Mouse (Mus musculus) stomach, postnatal 0 days (tissue): ENCODE data around the gene Lbx1. TPM values are rescaled to one million over a fixed set of nuclear protein-coding genes. Genes with fewer than 3 reads are reported as not detected.
A peak's percentile ranks its signal among the peaks of the same experiment; 100 is the strongest.

Source experiments
- ATAC-seq: fragments of 200-750 bp; cut with Nextera tagmentation; 2 replicates; pipeline ENCODE4 v1.8.0; 2017; ENCODE audit not compliant: low FRiP score, low TSS enrichment
- DNase-seq: peaks from one replicate; pipeline ENCODE4 v3.0.0-alpha.2; 2016; ENCODE audit warnings: low spot score
- H3K27ac ChIP-seq: fragments of 300-500 bp; sonication (generic); replicated peaks from 2 replicates; pipeline ENCODE4 v1.5.1; 2014; ENCODE audit warnings: mild to moderate bottlenecking, control low read depth
- H3K27me3 ChIP-seq: fragments of 300-500 bp; sonication (generic); 2 replicates; pipeline ENCODE4 v1.6.1; 2014; ENCODE audit warnings: low read length; ENCODE audit not compliant: control insufficient read depth, insufficient read depth
- H3K36me3 ChIP-seq: fragments of 300-500 bp; sonication (generic); 2 replicates; pipeline ENCODE4 v1.6.1; 2014; ENCODE audit warnings: low read length, mixed read lengths; ENCODE audit not compliant: control insufficient read depth, insufficient read depth
- H3K4me1 ChIP-seq: fragments of 300-500 bp; sonication (generic); replicated peaks from 2 replicates; pipeline ENCODE4 v1.6.1; 2014; ENCODE audit warnings: antibody characterized with exemption; ENCODE audit not compliant: control insufficient read depth, insufficient read depth
- H3K4me2 ChIP-seq: fragments of 300-500 bp; sonication (generic); replicated peaks from 2 replicates; pipeline ENCODE4 v1.6.1; 2014; ENCODE audit warnings: low read depth, mild to moderate bottlenecking, control low read depth, moderate library complexity
- H3K4me3 ChIP-seq: fragments of 300-500 bp; sonication (generic); 2 replicates; pipeline ENCODE4 v1.5.1; 2014; ENCODE audit warnings: low read depth, low read length, control low read depth
- H3K9ac ChIP-seq: fragments of 300-500 bp; sonication (generic); 2 replicates; pipeline ENCODE4 v1.6.1; 2014; ENCODE audit warnings: mild to moderate bottlenecking, low read length, control low read depth, mixed read lengths
- H3K9me3 ChIP-seq: fragments of 300-500 bp; sonication (generic); 2 replicates; pipeline ENCODE4 v1.6.1; 2016; ENCODE audit warnings: low read length; ENCODE audit not compliant: control insufficient read depth
- CTCF ChIP-seq: IDR thresholded peaks from 2 replicates; pipeline ENCODE4 v1.5.1; 2016; ENCODE audit warnings: antibody characterized with exemption, low read depth, mild to moderate bottlenecking, moderate library complexity
- EP300 ChIP-seq: optimal IDR thresholded peaks from 2 replicates; pipeline ENCODE3; 2016; ENCODE audit warnings: antibody characterized with exemption
- WGBS: fragments of 180-500 bp; shearing (Covaris S2); extraction: QIAGEN DNeasy Blood & Tissue Kit; methylation state at CpG from one replicate; pipeline ENCODE4 v1.1.7; 2014; 5-methylcytosine and 5-hydroxymethylcytosine counted together
- polyA plus RNA-seq: library from polyadenylated mRNA; unstranded; fragments of >200 nt; fragmentation: Nextera tagmentation; extraction: Ambion mirVana; gene quantifications from 2 replicates; pipeline ENCODE4 v1.2.1, GENCODE M21; 2015

The Lbx1 gene
- polyA plus RNA-seq, 1 experiment from 2014 or later: not detected

DNA sequence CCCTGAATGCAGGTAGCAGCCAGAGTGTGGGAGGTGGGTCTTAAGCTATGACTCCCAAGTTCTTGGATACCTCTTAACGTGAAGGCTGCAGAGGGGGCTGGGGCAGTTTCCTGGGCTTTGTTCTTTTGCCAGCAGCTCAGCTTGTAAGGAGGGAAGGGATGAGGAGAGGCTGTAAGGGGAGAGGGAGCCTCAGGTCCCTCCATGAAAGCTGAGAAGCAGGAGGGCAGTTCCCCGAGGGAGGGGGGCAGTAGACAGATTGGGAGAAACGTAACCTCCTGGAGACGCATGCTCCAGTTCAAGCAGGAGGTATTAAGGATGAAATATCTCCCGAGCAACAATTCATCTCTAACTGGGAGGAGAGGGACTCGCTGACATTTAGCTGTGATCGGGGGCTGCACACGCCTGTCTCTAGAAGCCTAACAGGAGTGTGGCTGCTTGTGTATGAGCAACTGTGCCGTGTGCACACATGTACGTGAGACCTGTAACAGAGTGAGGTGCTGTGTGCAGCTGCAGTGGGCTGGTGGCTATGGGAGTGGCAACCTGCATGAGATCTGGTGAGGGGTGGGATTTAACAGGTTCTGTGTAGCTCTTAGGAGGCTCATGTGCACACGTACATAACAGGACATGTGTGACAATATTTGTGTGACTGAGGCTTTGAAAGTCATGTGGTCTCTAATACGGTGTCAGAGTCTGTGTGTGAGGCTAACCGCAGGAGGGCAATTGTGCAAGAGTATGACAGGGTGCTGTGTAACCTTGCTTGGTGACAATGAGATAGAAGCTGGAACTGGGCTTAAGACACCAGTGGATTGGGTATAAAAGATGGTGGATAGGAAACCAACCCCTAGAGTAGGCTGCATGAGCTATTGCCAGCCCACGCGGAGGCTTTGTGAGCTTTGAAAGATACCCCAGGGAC, 22.1 kb upstream of the Lbx1 start:
- WGBS: 49% methylated on average over 15 of the region's 15 CpGs
- TF ChIP-seq CTCF (no peak), EP300 (no peak)
- no peak overlapping the region for H3K4me2 ChIP-seq
- H3K9ac ChIP-seq: no peak overlapping the region
- no peaks in the 10 kb centered on the region for H3K9me3 ChIP-seq
- H3K4me3 ChIP-seq: no peak overlapping the region
- no peak for ATAC-seq
- H3K27me3 ChIP-seq: no peaks in the 10 kb centered on the region
- H3K36me3 ChIP-seq: no peaks in the 10 kb centered on the region
- no peak overlapping the region for H3K27ac ChIP-seq
- no peak for DNase-seq
- no peaks in the 10 kb centered on the region for H3K4me1 ChIP-seq

DNA sequence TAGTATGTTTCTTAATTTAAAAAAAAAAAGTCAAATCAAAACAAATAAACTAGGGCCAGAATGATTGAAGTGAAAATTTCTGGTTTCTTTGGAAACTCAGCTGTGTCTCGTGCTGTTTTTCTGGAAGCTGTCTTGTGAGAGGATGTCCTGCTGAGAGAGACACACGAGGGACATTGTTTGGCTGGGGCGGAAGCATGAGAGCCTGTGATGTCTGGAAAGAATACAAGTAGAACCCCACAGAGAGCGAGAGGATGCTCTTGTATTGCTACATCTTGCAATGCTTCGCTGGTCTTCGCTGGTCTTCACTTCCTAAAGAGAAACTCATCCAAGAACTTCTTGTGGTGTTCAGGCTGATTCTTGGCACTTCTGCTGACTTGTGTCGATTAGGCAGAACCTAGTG, 19.2 kb upstream of the Lbx1 start:
- WGBS: 78% methylated on average over 7 of the region's 7 CpGs
- H3K27ac ChIP-seq: no peak overlapping the region
- no peak overlapping the region for H3K4me2 ChIP-seq
- H3K36me3 ChIP-seq: no peaks in the 10 kb centered on the region
- no peaks in the 10 kb centered on the region for H3K27me3 ChIP-seq
- no peaks in the 10 kb centered on the region for H3K9me3 ChIP-seq
- H3K4me3 ChIP-seq: no peak overlapping the region
- no peak for TF ChIP-seq EP300
- TF ChIP-seq CTCF: no peak
- no peaks in the 10 kb centered on the region for H3K4me1 ChIP-seq
- DNase-seq (no peak), ATAC-seq (no peak)
- no peak overlapping the region for H3K9ac ChIP-seq

DNA sequence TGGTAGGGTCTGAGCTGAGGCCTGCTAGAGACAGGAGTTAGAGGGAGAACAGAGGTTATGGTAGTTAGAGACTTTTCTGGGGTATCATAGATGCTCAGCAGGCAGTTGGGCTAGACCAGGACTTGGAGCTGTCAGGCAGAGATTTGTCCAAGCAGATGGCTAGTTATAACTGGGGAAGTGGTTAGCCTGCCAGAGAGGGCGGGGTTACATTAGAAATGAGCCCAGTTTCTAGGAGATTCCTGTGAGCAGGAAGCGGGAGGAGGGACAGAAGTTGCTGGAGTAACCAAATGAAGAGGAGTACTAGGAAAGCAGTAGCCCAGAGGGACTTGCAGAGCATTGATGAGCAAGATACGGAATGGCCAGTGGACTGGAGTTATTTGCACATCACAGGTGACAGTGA, 16.8 kb upstream of the Lbx1 start:
- ATAC-seq (no peak), DNase-seq (no peak)
- H3K27me3 ChIP-seq: peaks cover 3% of the 10 kb centered on the region; the same call in 1 of the 2 replicates
- no peaks in the 10 kb centered on the region for H3K36me3 ChIP-seq
- H3K4me3 ChIP-seq: no peak overlapping the region
- no peaks in the 10 kb centered on the region for H3K9me3 ChIP-seq
- 55% methylated on average over 3 of the region's 3 CpGs for WGBS
- no peak overlapping the region for H3K27ac ChIP-seq
- H3K9ac ChIP-seq: no peak overlapping the region
- no peaks in the 10 kb centered on the region for H3K4me1 ChIP-seq
- H3K4me2 ChIP-seq: no peak overlapping the region
- TF ChIP-seq EP300 (no peak), CTCF (no peak)

DNA sequence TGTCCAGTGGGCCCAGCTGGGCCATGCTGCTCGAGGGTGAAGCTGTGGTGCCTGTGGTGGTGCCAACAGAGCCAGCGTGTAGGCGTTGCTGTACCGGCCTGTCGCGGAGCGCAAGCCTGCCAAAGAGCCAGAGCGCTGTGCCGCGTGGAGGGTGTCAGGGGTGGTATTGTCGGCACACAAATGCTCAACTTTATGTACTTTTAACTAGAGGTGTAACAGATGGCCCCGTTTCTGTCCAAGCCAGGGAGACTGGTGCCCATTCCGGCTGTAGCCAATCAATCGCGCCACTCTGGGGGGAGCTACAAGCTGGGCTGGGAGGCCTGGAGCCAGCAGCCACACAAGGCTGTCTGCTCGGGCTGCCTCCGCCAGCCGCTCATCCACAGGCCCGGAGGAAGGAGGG, 13.1 kb upstream of the Lbx1 start:
- Histone ChIP-seq H3K27ac (no peak overlapping the region), H3K36me3 (no peaks in the 10 kb centered on the region), H3K27me3 (peaks cover 14% of the 10 kb centered on the region; the same call in 1 of the 2 replicates), H3K4me2 (no peak overlapping the region), H3K4me1 (no peaks in the 10 kb centered on the region), H3K9me3 (no peaks in the 10 kb centered on the region), H3K9ac (no peak overlapping the region), H3K4me3 (no peak overlapping the region)
- TF ChIP-seq EP300: no peak
- no peak for TF ChIP-seq CTCF
- 84% methylated on average over 19 of the region's 19 CpGs for WGBS
- DNase-seq (no peak), ATAC-seq (no peak)

DNA sequence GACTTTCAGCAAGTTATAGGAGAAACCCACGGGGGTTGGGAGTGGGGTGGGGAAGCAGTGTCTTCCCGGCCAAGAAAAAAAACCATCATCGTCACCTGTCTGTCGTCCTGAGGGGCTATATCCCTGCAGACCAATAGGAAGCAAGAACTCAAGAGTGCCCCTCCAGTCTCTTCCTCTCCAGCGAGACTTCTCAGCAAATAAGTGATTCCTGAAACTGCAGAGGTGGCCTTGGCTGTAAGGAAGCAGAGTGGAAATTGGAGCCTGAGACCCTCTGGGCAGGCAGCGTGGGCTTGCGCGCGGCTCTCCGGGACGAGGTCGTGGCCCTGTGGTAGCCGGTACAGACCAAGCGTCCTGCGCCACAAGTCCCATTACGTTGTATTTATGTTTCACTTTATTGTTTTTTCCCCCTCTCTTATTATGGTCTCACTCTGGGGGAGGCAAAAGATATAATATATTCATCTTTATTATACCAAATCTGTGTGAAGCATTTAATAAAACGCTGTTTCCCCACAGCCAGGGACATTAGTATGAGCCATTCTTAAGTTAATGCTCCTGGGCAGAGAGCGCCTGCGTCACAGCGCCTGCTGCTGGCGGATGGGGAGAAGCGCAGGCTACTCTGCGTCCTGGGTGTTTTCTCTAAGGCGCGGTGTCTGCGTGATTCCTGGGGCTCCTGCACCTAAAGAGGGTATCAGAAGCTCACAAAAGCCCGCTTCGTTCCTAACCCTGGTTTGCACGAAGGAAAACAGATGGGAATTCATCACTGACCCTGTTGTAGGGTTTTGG, 8.5 kb upstream of the Lbx1 start:
- Histone ChIP-seq H3K27me3 (peaks cover 24% of the 10 kb centered on the region), H3K36me3 (no peaks in the 10 kb centered on the region), H3K4me1 (no peaks in the 10 kb centered on the region), H3K27ac (no peak overlapping the region), H3K9me3 (no peaks in the 10 kb centered on the region), H3K4me3 (0 out of 2 replicates have a peak overlapping the region, but pooled peaks have one; percentile 17), H3K9ac (no peak overlapping the region), H3K4me2 (no peak overlapping the region)
- no peak for ATAC-seq
- DNase-seq: peak; percentile 57
- 5% methylated on average over 29 of the region's 29 CpGs for WGBS
- TF ChIP-seq EP300 (no peak), CTCF (peak; percentile 91)

DNA sequence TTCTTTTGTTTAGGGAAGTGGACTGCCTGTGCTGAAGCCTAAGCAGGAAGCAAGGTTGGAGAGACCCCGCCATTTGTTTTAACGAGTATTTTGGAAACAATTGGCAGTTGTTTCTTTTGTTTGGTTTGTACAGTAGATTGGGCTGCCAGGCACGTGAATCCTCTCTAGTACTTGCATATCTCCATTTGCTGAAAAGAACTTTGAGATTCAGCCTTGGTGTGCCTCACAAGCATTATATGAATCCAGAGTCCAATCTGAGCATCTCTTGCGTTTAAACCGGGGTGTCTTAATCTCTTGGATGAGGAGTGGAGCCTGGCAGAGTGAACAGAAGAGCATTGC, 7.6 kb upstream of the Lbx1 start:
- peaks cover 21% of the 10 kb centered on the region for H3K27me3 ChIP-seq
- WGBS: 7% methylated on average over 5 of the region's 5 CpGs
- no peaks in the 10 kb centered on the region for H3K36me3 ChIP-seq
- no peak overlapping the region for H3K27ac ChIP-seq
- H3K4me3 ChIP-seq: no peak overlapping the region
- DNase-seq: no peak
- no peaks in the 10 kb centered on the region for H3K9me3 ChIP-seq
- no peak overlapping the region for H3K9ac ChIP-seq
- TF ChIP-seq CTCF: no peak
- no peak for TF ChIP-seq EP300
- ATAC-seq: no peak
- no peak overlapping the region for H3K4me2 ChIP-seq
- no peaks in the 10 kb centered on the region for H3K4me1 ChIP-seq
